Mouse (Mus musculus) bone marrow, adult 2 months (tissue): ENCODE measurements around the gene E330009J07Rik. TPM values are rescaled to one million over a fixed set of nuclear protein-coding genes. Genes with fewer than 3 reads are reported as not detected.

Source experiments
- H3K27ac ChIP-seq: fragments of 200-500 bp; 2 replicates; pipeline ENCODE4 v1.5.1; 2012; ENCODE audit warnings: low read depth, mild to moderate bottlenecking, control low read depth, inconsistent platforms, low read length; ENCODE audit not compliant: control insufficient read depth, poor library complexity, insufficient read depth
- H3K4me1 ChIP-seq: fragments of 200-500 bp; 2 replicates; pipeline ENCODE4 v1.6.1; 2011; ENCODE audit warnings: low read length; ENCODE audit not compliant: control insufficient read depth, insufficient read depth
- H3K4me3 ChIP-seq: fragments of 200-500 bp; replicated peaks from 2 replicates; pipeline ENCODE3; 2011; ENCODE audit warnings: mild to moderate bottlenecking, low read depth, low read length, control low read depth; ENCODE audit not compliant: control insufficient read depth
- CTCF ChIP-seq: fragments of 200-500 bp; IDR thresholded peaks from 2 replicates; pipeline ENCODE4 v1.5.1; 2011; ENCODE audit warnings: low read length, control low read depth; ENCODE audit not compliant: control insufficient read depth, insufficient read depth
- POLR2A ChIP-seq: fragments of 200-500 bp; IDR thresholded peaks from 2 replicates; pipeline ENCODE4 v1.6.1; 2011; ENCODE audit warnings: low read depth, mild to moderate bottlenecking, control low read depth, low read length, borderline replicate concordance; ENCODE audit not compliant: control insufficient read depth
- WGBS: fragments of 180-500 bp; shearing (Covaris S2); methylation state at CpG from one replicate; pipeline ENCODE4 v1.1.7; 2018; 5-methylcytosine and 5-hydroxymethylcytosine counted together
- polyA plus RNA-seq: library from polyadenylated mRNA; stranded (reverse); fragments of >200 nt; gene quantifications from 2 replicates; pipeline ENCODE4 v1.2.4, GENCODE M21; 2011; ENCODE audit warnings: low replicate concordance; ENCODE audit not compliant: missing spikeins, insufficient read depth, insufficient read length

E330009J07Rik gene
- polyA plus RNA-seq, 1 experiment: 3.8 TPM

GRCm38 (mm10) chr6:40353360-40353759 is 82.6 kb downstream of the E330009J07Rik start:
- no peak overlapping the region for H3K27ac ChIP-seq
- WGBS: 88% methylated on average over 7 of the region's 7 CpGs

More at GRCm38 (mm10) chr6:40353360-40353759, 82.6 kb downstream of the E330009J07Rik start:
- TF ChIP-seq CTCF (no peak), POLR2A (no peak)
- H3K4me1 ChIP-seq: no peaks in the 10 kb centered on the region
- H3K4me3 ChIP-seq: no peak overlapping the region

Other genes starting within 250 kb of the E330009J07Rik start
- gene Agk, start 111.0 kb downstream of the E330009J07Rik start, polyA plus RNA-seq: 3.5 and 4.9 TPM in 2 replicates
- gene Wee2, start 3.0 kb upstream of the E330009J07Rik start, polyA plus RNA-seq: not detected in 2 replicates
- gene Ssbp1, start 35.2 kb upstream of the E330009J07Rik start, polyA plus RNA-seq: 48.1 and 71.7 TPM in 2 replicates
- gene Tas2r137, start 55.1 kb upstream of the E330009J07Rik start, polyA plus RNA-seq: not detected in 2 replicates
- not detected in 2 replicates for gene Tas2r108, start 57.4 kb upstream of the E330009J07Rik start, polyA plus RNA-seq
- not detected in 2 replicates for gene Prss37, start 83.4 kb upstream of the E330009J07Rik start, polyA plus RNA-seq
- not detected in 2 replicates for gene Olfr461, start 118.9 kb upstream of the E330009J07Rik start, polyA plus RNA-seq
- gene Olfr460, start 133.4 kb upstream of the E330009J07Rik start, polyA plus RNA-seq: not detected in 2 replicates
- gene Clec5a, start 149.7 kb upstream of the E330009J07Rik start, polyA plus RNA-seq: 7.8 and 29.5 TPM in 2 replicates
- gene Tas2r138, start 177.2 kb upstream of the E330009J07Rik start, polyA plus RNA-seq: not detected in 2 replicates
- gene Mgam, start 192.7 kb upstream of the E330009J07Rik start, polyA plus RNA-seq: 6.0 and 10.9 TPM in 2 replicates